Mouse (Mus musculus) cerebellum, adult 2 months (tissue): ENCODE results near the gene Ube2d1.

ENCODE experiments used
- CTCF ChIP-seq: fragments of 200-500 bp; IDR thresholded peaks from 2 replicates; pipeline ENCODE4 v1.5.1; 2011; ENCODE audit warnings: low read depth, mild to moderate bottlenecking, control low read depth, low read length, moderate library complexity, borderline replicate concordance; ENCODE audit not compliant: insufficient read depth
- POLR2A ChIP-seq: fragments of 200-500 bp; IDR thresholded peaks from 2 replicates; pipeline ENCODE4 v1.6.1; 2011; ENCODE audit warnings: low read length, control low read depth, borderline replicate concordance; ENCODE audit not compliant: insufficient read depth

GRCm38 (mm10) chr10:71222639-71223038 is 62.4 kb downstream of the Ube2d1 start:
- TF ChIP-seq CTCF (no peak), POLR2A (no peak)
